Mouse (Mus musculus): Measurements from ENCODE around the gene Mllt6. TPM values are rescaled to one million over a fixed set of nuclear protein-coding genes. Genes with fewer than 3 reads are reported as not detected.
A peak's percentile ranks its signal among the peaks of the same experiment; 100 is the strongest.

Mllt6 gene
- polyA plus RNA-seq, 1 experiment, result 49.6 TPM

DNA sequence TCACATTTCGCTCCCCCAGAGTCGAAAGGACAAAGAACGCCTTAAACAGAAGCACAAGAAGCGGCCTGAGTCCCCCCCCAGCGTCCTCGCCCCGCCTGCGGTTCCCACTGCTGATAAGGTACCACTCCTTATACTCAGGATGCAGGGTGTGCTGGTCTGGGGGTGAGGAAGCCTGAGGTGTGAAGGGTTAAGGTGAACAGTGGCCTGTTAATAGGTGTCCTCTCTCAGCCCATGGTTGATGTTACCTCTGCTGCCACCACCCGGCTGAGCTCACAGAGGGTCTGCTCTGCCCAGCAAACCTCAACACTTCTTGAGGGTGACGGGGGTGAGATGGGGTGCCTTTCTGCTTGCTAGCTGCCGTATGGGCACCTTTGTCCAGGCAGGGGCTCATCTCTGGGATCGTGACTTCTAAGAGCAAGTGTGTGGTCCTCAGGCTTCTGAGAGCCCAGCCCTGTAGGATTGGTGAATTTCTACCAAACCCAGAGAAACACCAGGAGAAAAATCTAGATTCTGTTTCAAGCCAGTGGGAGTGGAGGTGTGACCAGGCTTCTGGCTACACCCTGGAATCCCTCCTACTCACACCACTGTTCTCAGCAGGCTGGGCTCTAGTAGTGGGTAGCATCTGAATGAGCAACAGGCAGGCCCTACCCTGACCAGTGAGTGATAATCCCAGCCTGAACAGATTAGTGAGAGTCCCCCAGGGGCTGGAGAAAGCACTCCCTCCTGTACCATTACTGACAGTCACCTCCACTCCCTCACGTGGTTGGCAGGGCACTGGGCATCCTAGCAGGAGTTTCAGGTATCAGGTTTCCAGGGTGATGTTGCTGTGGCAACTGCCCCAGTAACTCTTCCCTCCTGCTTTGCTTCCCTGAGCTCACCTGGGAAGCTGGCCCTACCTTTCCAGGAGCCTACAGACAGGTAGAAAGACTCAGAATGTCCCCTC, 7.3 kb downstream of the Mllt6 start:
- no peak for TF ChIP-seq CTCF (IDR thresholded peaks at IDR 0.05; ENCODE audit: borderline replicate concordance, extremely low read depth, insufficient read depth, insufficient read length)
- no peak for TF ChIP-seq POLR2A (IDR thresholded peaks at IDR 0.05; ENCODE audit: borderline replicate concordance, extremely low read depth, insufficient read depth, insufficient read length, poor library complexity, severe bottlenecking)

DNA sequence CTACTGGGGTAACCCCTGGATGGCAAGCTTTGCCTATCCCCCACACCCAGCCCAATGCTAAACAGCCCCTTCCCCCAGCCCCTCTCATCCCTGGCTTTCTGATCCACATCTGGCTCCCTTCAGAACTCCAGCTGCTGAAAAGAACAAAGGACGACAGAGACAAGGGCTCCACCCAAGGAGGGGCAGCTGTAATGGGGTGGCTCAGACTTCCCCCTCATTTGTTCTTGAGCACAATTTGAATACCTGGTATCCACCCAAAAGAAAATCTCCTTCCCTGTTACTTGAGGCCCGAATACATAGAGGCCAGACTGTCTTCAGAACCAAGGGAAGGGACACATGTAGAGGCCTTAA, 7.9 kb downstream of the Mllt6 start:
- TF ChIP-seq POLR2A (IDR thresholded peaks at IDR 0.05; ENCODE audit: borderline replicate concordance, extremely low read depth, insufficient read depth, insufficient read length, poor library complexity, severe bottlenecking) (no peak), CTCF (IDR thresholded peaks at IDR 0.05; ENCODE audit: borderline replicate concordance, extremely low read depth, insufficient read depth, insufficient read length) (no peak)
- no peak for DNase-seq (ENCODE audit: low read depth)

More for the DNA sequence above, 7.3 kb downstream of the Mllt6 start:
- DNase-seq (ENCODE audit: low read depth), result no peak

DNA sequence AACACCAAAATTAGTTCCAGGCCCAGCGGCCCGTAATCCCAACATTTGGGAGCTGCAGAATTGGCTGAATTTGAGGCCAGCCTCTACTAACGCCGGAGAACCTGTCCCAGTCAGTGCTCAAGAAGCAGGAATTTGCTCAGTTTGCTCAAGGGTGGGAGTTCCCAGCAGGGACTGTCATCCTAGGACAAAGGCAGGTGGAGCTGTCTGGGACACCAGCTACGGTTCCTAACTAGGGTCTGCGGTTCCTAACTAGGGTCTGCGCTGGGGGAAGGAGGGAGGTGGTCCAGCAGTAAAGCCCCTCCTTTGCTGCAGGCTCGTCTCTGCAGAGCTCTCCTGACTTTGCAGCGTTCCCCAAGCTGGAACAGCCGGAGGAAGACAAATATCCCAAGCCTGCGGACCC, 9.9 kb downstream of the Mllt6 start:
- TF ChIP-seq CTCF (IDR thresholded peaks at IDR 0.05; ENCODE audit: borderline replicate concordance, extremely low read depth, insufficient read depth, insufficient read length) (no peak), POLR2A (IDR thresholded peaks at IDR 0.05; ENCODE audit: borderline replicate concordance, extremely low read depth, insufficient read depth, insufficient read length, poor library complexity, severe bottlenecking) (no peak)
- DNase-seq (ENCODE audit: low read depth), result no peak

DNA sequence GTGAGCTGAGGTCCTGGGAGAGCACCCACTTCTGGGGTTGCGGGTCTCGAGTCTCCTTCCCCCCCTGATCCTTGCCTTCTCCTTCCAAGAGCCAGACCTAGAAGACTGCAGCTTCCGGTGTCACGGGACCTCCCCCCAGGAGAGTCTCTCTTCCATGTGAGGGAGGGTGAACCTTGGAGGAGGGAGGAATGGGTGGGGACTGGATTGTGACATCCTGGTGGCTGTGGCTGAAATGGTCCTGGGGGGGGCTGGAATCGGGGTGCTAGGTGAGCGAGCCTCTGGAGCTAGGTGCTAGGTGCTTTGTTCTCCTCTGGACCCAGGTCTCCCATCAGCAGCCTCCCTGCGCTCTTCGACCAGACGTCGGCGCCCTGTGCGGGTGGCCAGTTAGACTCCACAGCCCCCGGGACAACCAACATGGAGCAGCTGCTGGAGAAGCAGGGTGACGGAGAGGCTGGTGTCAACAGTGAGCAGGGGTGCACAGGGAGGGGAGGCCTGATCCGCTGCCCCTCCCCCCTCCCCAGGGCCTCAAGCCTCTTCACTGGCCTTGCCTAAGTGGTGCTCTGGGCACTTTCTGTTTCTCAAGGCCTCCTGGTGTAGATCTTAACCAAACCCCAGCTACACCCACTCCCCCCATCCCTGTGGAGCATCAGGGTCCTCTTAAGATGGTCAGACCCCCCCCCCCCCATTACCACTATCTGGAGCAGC, 13.0 kb downstream of the Mllt6 start:
- DNase-seq (ENCODE audit: low read depth), result peak; percentile 22
- no peak for TF ChIP-seq CTCF (IDR thresholded peaks at IDR 0.05; ENCODE audit: borderline replicate concordance, extremely low read depth, insufficient read depth, insufficient read length)
- TF ChIP-seq POLR2A (IDR thresholded peaks at IDR 0.05; ENCODE audit: borderline replicate concordance, extremely low read depth, insufficient read depth, insufficient read length, poor library complexity, severe bottlenecking), result no peak

DNA sequence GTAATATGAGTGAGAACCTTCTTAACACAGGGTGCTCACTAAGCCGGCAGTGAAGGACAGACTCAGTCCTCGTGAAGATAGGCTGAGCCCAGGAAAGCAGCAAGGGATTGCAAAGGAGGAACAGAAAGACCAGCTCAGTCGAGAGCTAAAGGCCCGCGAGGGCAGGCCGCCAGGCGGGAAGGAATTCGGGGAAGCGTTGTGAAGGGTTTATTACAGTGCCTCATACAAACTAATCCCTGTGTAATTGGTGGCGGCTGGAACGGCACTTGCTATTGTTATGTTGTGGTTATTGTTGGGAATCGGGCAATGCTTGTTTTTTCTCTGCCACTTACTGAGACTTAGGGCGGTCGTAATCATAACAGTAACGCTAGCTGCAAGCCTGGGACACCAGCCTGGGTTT, 14.2 kb downstream of the Mllt6 start:
- no peak for TF ChIP-seq CTCF (IDR thresholded peaks at IDR 0.05; ENCODE audit: borderline replicate concordance, extremely low read depth, insufficient read depth, insufficient read length)
- DNase-seq (ENCODE audit: low read depth), result peak; percentile 84

DNA sequence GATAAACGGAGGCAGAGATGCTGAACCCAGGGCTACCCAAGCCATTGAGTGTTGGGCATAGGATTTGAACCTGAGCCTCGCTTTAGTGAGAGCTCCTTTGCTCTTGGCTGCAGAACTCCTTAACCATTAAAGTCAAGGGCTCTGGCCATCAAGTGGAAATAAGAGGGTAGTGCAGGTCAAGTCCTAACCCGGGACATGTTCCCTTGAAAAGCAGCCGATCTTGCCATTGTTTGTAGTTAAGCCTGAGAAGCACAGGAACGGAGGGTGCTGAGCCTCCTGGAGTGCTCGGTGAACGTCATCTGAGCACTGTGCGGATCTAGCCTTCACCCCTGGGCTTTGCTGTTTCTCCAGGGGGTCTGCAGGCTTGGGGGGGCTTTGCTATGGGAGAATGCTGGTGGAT, 14.6 kb downstream of the Mllt6 start:
- peak; percentile 33 for DNase-seq (ENCODE audit: low read depth)
- TF ChIP-seq POLR2A (IDR thresholded peaks at IDR 0.05; ENCODE audit: borderline replicate concordance, extremely low read depth, insufficient read depth, insufficient read length, poor library complexity, severe bottlenecking), result no peak
- peak; percentile 32; the same call in 1 of the 2 replicates for TF ChIP-seq CTCF (IDR thresholded peaks at IDR 0.05; ENCODE audit: borderline replicate concordance, extremely low read depth, insufficient read depth, insufficient read length)

DNA sequence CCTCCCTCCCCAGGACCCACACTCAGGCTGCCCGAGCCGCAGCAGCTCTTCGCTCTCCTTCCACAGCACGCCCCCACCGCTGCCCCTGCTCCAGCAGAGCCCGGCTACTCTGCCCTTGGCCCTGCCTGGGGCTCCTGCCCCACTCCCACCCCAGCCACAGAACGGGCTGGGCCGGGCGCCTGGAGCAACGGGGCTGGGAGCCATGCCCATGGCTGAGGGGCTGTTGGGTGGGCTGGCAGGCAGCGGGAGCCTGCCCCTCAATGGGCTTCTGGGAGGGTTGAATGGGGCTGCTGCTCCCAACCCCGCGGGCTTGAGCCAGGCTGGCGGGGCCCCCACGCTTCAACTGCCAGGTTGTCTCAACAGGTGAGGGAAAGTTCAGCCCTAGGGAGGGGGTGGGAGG, 15.1 kb downstream of the Mllt6 start:
- TF ChIP-seq CTCF (IDR thresholded peaks at IDR 0.05; ENCODE audit: borderline replicate concordance, extremely low read depth, insufficient read depth, insufficient read length) (no peak), POLR2A (IDR thresholded peaks at IDR 0.05; ENCODE audit: borderline replicate concordance, extremely low read depth, insufficient read depth, insufficient read length, poor library complexity, severe bottlenecking) (no peak)
- DNase-seq (ENCODE audit: low read depth), result peak; percentile 55

DNA sequence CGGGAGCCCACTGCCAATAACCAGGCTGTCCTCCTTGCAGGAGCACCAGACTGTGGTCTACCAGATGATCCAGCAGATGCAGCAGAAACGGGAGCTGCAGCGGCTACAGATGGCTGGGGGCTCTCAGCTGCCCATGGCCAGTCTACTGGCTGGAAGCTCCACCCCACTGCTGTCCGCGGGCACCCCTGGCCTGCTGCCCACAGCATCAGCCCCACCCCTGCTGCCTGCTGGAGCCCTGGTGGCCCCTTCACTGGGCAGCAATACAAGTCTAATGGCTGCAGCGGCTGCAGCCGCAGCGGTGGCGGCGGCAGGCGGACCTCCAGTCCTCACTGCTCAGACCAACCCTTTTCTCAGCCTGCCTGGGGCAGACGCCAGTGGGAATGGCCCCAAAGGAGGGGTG, 17.2 kb downstream of the Mllt6 start:
- DNase-seq (ENCODE audit: low read depth), result peak; percentile 80
- no peak for TF ChIP-seq CTCF (IDR thresholded peaks at IDR 0.05; ENCODE audit: borderline replicate concordance, extremely low read depth, insufficient read depth, insufficient read length)
- TF ChIP-seq POLR2A (IDR thresholded peaks at IDR 0.05; ENCODE audit: borderline replicate concordance, extremely low read depth, insufficient read depth, insufficient read length, poor library complexity, severe bottlenecking), result no peak

DNA sequence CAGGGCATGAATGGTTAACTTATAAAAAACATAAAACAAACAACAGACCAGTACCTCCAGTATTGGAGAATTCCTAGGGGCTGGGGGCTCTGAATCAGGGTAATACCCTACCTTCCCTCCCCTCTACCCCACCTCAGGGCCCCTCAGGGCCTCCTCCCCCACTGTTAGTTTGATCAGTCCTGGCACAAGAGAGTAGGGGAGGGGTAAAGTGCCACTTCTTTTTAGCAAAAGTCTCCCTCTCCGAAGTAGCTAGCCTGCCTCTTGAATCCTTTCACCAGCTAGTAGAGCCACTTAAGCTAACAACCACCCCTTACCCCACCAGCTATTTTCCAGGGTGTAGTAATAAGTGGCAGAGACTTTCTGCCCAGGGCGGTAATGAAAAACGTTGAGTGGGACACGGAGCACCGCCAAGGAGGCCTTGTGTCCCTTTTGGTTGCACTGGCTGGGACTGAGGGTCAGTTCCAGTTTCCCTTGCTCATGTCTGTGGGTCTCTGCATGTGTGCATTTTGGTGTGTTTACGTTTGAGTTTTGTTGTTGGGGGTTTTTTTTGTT, 19.4 kb downstream of the Mllt6 start:
- DNase-seq (ENCODE audit: low read depth), result no peak
- TF ChIP-seq POLR2A (IDR thresholded peaks at IDR 0.05; ENCODE audit: borderline replicate concordance, extremely low read depth, insufficient read depth, insufficient read length, poor library complexity, severe bottlenecking), result no peak
- TF ChIP-seq CTCF (IDR thresholded peaks at IDR 0.05; ENCODE audit: borderline replicate concordance, extremely low read depth, insufficient read depth, insufficient read length), result no peak

DNA sequence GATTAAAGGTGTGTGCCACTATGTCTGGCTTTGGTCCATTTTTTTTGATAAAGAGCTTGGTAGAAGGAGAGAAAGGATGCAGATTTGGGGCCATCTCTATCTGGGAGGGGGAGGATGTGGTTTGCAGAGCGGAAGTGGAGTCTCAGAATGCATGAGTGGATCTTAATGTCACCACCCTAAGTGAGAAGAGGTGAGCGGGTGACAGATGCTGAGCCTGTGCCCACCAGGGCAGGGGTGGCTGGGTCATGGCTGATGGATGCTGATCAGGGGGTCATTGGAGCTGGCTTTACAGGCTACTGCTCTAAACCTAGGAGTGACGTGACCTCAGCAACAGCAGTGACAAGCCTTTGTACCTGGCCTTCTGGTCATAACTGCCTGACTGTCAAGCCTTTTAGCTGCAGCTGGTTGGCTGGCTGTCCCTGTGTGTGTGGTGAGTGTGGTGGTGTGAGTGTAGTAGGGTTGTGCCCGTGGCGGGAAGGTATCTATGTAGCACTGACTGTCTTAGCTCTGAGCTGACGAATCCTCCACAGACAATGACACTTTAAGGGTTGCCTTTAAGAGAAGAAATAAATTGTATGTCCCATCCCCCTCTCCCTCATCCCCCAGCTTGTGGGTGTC, 21.0 kb downstream of the Mllt6 start:
- DNase-seq (ENCODE audit: low read depth), result no peak
- TF ChIP-seq POLR2A (IDR thresholded peaks at IDR 0.05; ENCODE audit: borderline replicate concordance, extremely low read depth, insufficient read depth, insufficient read length, poor library complexity, severe bottlenecking) (no peak), CTCF (IDR thresholded peaks at IDR 0.05; ENCODE audit: borderline replicate concordance, extremely low read depth, insufficient read depth, insufficient read length) (no peak)

DNA sequence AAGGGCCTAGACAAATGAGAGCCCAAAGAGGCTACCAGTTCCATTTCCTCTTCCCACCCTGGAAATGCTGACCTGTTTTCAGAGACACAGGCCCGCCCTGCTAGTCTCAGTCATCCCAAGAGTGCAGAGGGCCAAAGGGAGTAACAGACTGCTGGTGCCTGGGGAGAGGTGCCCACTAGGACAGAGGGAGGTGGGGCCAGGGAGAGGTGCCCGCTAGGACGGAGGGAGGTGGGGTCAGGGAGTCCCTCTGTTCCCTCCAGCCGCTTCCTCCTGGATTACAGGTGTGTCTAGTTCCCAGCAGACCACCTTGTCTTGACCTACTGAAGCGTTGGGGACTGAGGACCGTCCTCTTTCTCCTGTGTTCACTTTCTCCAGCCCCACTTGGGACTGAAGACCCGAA, 21.6 kb downstream of the Mllt6 start:
- TF ChIP-seq POLR2A (IDR thresholded peaks at IDR 0.05; ENCODE audit: borderline replicate concordance, extremely low read depth, insufficient read depth, insufficient read length, poor library complexity, severe bottlenecking), result no peak
- no peak for TF ChIP-seq CTCF (IDR thresholded peaks at IDR 0.05; ENCODE audit: borderline replicate concordance, extremely low read depth, insufficient read depth, insufficient read length)
- no peak for DNase-seq (ENCODE audit: low read depth)
